Mouse (Mus musculus): ENCODE measurements at regions not wholly inside any gene's neighbourhood (a gene's known extent, or its start where the extent isn't known, plus 50 kb on each side); places are given as distances from the start of the nearest gene placed in this dataset.

GRCm38 (mm10) chr4:54704696-54705095 lies 240.2 kb upstream of the Zfp462 start:
- H3K4me3 ChIP-seq (replicated peaks), result no peak overlapping the region
- H3K27me3 ChIP-seq (replicated peaks), result no peaks in the 10 kb centered on the region
- H3K9ac ChIP-seq, result no peak overlapping the region
- no peak for ATAC-seq
- H3K9me3 ChIP-seq, result no peaks in the 10 kb centered on the region
- no peak overlapping the region for H3K4me2 ChIP-seq (replicated peaks)
- H3K4me1 ChIP-seq (replicated peaks), result no peaks in the 10 kb centered on the region
- WGBS, result 60% methylated on average over 5 of the region's 5 CpGs
- no peak overlapping the region for H3K27ac ChIP-seq
- H3K36me3 ChIP-seq, result no peaks in the 10 kb centered on the region

GRCm38 (mm10) chr4:54709751-54710150 lies 235.1 kb upstream of the Zfp462 start:
- Histone ChIP-seq H3K4me1 (replicated peaks) (no peaks in the 10 kb centered on the region), H3K27ac (no peak overlapping the region), H3K36me3 (no peaks in the 10 kb centered on the region), H3K9ac (no peak overlapping the region), H3K4me2 (replicated peaks) (no peak overlapping the region), H3K4me3 (replicated peaks) (no peak overlapping the region), H3K9me3 (no peaks in the 10 kb centered on the region), H3K27me3 (replicated peaks) (no peaks in the 10 kb centered on the region)
- no peak for ATAC-seq

DNA sequence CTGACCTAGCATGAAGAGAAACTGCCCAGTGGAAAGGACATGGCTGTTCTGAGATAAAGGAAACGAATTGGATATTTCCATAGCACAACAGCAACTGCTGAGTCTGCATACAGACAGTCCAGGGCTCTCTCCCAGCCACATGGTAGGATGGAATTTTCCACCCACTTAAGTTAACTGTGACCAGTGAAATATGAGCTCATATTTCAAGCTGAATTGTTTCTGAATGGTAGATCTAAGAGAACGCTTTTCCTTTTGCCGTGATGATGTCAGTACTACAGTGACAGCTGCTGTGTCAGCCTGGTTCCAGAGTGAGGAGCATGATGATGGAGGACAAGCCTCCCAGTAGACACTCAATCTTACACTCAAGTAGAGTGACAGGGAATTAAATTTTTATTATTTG lies 231.9 kb upstream of the Zfp462 start:
- Histone ChIP-seq H3K9ac (no peak overlapping the region), H3K4me1 (replicated peaks) (no peaks in the 10 kb centered on the region), H3K27me3 (replicated peaks) (no peaks in the 10 kb centered on the region), H3K4me3 (replicated peaks) (no peak overlapping the region), H3K36me3 (no peaks in the 10 kb centered on the region), H3K27ac (no peak overlapping the region), H3K4me2 (replicated peaks) (no peak overlapping the region), H3K9me3 (no peaks in the 10 kb centered on the region)
- no peak for ATAC-seq
- 54% methylated on average over 3 of the region's 3 CpGs for WGBS

DNA sequence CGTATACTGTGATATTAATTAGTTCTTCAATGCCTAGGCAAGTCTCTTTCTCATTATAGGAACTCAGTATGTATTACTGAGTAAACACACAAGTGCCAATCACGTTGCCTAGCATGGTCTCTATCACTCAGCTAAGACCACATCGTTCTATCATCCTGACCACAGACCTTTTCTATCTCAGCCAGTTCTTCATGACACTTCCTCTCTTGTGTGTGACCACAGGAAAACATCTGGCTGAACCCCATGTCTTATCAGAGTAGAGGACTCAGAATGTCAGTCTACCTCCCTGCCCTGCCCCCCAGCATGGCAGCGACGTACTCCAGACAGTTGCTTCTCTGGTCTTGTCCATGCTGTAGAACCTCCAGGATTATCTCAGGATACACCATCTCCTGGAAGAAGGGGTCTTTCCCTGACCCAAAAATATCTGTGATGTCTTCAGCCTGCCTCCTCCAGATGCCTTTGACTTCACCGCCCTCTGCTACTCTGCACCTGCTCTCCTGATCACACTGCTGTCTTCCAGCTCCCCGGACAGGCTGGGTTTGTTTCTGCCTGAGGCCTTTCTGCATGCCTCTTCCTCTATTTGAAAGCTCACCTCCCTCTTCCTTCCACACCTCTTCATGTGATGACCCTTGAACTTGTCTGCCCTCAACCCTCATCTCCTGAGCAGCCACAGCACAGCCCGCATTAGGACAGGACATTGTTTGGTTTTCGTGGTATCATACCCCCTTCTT lies 230.1 kb upstream of the Zfp462 start:
- no peak overlapping the region for H3K4me2 ChIP-seq (replicated peaks)
- H3K27me3 ChIP-seq (replicated peaks), result no peaks in the 10 kb centered on the region
- no peaks in the 10 kb centered on the region for H3K4me1 ChIP-seq (replicated peaks)
- H3K9ac ChIP-seq, result no peak overlapping the region
- no peak for ATAC-seq
- no peaks in the 10 kb centered on the region for H3K36me3 ChIP-seq
- no peak overlapping the region for H3K27ac ChIP-seq
- H3K4me3 ChIP-seq (replicated peaks), result no peak overlapping the region
- WGBS, result 64% methylated on average over 9 of the region's 9 CpGs
- H3K9me3 ChIP-seq, result no peaks in the 10 kb centered on the region

DNA sequence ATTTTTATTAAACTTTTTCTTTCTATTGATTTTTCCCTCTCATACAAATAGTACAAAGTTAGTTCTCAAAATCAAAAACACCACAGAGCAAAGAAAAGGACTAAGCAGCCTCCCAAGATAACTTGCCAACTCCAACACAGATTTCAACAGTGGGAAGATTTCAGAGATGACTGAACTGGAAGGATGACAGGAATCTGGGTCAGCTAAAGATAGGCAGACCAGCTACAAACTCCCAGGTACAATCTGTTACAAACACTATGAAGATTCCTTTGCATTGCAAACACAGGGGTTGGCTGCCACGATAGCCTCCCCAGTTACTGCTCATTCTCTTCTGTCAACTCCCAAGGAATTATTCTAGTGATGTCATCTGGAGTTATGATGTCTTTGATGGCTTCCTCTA lies 226.8 kb upstream of the Zfp462 start:
- H3K36me3 ChIP-seq, result no peaks in the 10 kb centered on the region
- no peak for ATAC-seq
- H3K27ac ChIP-seq, result no peak overlapping the region
- H3K27me3 ChIP-seq (replicated peaks), result no peaks in the 10 kb centered on the region
- no peaks in the 10 kb centered on the region for H3K9me3 ChIP-seq
- H3K4me3 ChIP-seq (replicated peaks), result no peak overlapping the region
- 52% methylated on average over 1 of the region's 1 CpGs for WGBS
- H3K4me2 ChIP-seq (replicated peaks), result no peak overlapping the region
- no peaks in the 10 kb centered on the region for H3K4me1 ChIP-seq (replicated peaks)
- H3K9ac ChIP-seq, result no peak overlapping the region

GRCm38 (mm10) chr4:54739001-54739400 lies 205.8 kb upstream of the Zfp462 start:
- no peaks in the 10 kb centered on the region for H3K27me3 ChIP-seq (replicated peaks)
- H3K9ac ChIP-seq, result no peak overlapping the region
- H3K4me3 ChIP-seq (replicated peaks), result no peak overlapping the region
- no peak overlapping the region for H3K27ac ChIP-seq
- H3K36me3 ChIP-seq, result no peaks in the 10 kb centered on the region
- ATAC-seq, result no peak
- no peak overlapping the region for H3K4me2 ChIP-seq (replicated peaks)
- WGBS, result 68% methylated on average over 5 of the region's 5 CpGs
- H3K4me1 ChIP-seq (replicated peaks), result no peaks in the 10 kb centered on the region
- H3K9me3 ChIP-seq, result no peaks in the 10 kb centered on the region

DNA sequence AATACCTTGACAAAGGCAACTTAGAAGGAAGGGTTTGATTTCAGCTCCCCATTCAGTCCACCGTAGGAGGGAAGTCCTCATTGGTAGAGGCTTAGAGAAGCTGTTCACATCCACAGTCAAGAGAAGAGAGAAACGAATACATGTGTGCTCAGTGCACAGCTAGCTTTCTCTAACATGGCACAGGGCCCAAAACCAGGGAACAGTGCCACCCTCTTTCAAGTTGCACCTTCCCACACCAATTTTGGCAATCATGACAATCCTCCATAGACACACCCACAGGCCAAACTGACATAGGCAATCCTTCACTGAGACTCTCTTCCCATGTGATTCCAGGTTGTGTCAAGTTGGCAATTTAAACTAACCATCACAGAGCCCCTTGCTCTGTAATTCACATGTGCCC lies 193.4 kb upstream of the Zfp462 start:
- no peak for ATAC-seq
- Histone ChIP-seq H3K4me3 (replicated peaks) (no peak overlapping the region), H3K4me1 (replicated peaks) (no peaks in the 10 kb centered on the region), H3K27ac (no peak overlapping the region), H3K36me3 (no peaks in the 10 kb centered on the region), H3K4me2 (replicated peaks) (no peak overlapping the region), H3K9ac (no peak overlapping the region), H3K9me3 (no peaks in the 10 kb centered on the region), H3K27me3 (replicated peaks) (no peaks in the 10 kb centered on the region)
- 85% methylated on average over 2 of the region's 2 CpGs for WGBS

- Histone ChIP-seq H3K4me1 (replicated peaks) (no peaks in the 10 kb centered on the region), H3K27me3 (replicated peaks) (no peaks in the 10 kb centered on the region), H3K9me3 (no peaks in the 10 kb centered on the region), H3K9ac (no peak overlapping the region), H3K36me3 (no peaks in the 10 kb centered on the region), H3K27ac (no peak overlapping the region), H3K4me2 (replicated peaks) (no peak overlapping the region), H3K4me3 (replicated peaks) (no peak overlapping the region)
- no peak for ATAC-seq
- WGBS, result 86% methylated on average over 4 of the region's 4 CpGs
Observed at GRCm38 (mm10) chr4:54756441-54756840, 188.4 kb upstream of the Zfp462 start.

DNA sequence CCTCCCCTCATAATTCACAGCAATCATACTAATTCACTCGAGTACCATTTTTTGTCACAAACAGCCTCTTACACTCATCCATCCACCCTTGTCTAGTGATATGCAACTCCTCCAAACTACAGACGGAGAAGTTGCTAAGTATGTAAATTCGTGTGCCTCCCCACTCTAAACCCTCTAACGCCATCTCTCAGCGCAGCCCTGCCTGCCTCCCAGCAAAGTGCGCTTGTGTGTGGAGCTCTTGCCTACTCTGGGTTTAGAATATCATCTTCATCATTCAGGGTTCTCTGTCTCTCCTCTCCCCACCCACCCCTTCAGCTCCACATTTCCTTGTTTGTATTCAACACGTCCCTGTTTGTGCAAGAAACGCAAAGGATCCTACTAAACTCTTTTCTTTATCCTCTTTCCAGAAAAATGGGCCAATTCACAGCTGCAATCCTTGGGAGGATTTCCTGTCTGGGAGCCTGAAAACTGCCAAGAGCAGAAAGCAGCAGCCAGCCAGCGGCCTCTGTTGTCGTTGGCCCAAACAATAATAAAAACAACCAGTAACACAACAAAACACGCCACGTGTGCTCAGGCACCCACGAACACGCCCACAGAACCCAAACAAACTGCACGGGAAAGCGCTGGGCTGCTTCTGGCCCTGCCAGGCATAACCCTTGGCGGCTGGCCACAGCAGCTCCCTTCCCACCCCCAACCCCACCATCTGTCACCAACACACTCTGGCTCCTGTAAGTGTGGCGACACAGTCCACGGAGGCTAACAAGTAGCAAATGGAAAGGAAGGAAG lies 186.9 kb upstream of the Zfp462 start:
- no peaks in the 10 kb centered on the region for H3K9me3 ChIP-seq
- H3K9ac ChIP-seq, result no peak overlapping the region
- ATAC-seq, result no peak
- H3K27me3 ChIP-seq (replicated peaks), result no peaks in the 10 kb centered on the region
- 44% methylated on average over 19 of the region's 19 CpGs for WGBS
- H3K27ac ChIP-seq, result no peak overlapping the region
- no peaks in the 10 kb centered on the region for H3K4me1 ChIP-seq (replicated peaks)
- H3K36me3 ChIP-seq, result no peaks in the 10 kb centered on the region
- no peak overlapping the region for H3K4me3 ChIP-seq (replicated peaks)
- peak overlapping the region; percentile 49 for H3K4me2 ChIP-seq (replicated peaks)

- Histone ChIP-seq H3K4me3 (replicated peaks) (no peak overlapping the region), H3K9ac (no peak overlapping the region), H3K27me3 (replicated peaks) (no peaks in the 10 kb centered on the region), H3K36me3 (no peaks in the 10 kb centered on the region), H3K4me2 (replicated peaks) (peak overlapping the region; percentile 49), H3K4me1 (replicated peaks) (no peaks in the 10 kb centered on the region), H3K9me3 (no peaks in the 10 kb centered on the region), H3K27ac (no peak overlapping the region)
- no peak for ATAC-seq
- WGBS, result 47% methylated on average over 8 of the region's 8 CpGs
Observed at GRCm38 (mm10) chr4:54758501-54758829, 186.4 kb upstream of the Zfp462 start.

DNA sequence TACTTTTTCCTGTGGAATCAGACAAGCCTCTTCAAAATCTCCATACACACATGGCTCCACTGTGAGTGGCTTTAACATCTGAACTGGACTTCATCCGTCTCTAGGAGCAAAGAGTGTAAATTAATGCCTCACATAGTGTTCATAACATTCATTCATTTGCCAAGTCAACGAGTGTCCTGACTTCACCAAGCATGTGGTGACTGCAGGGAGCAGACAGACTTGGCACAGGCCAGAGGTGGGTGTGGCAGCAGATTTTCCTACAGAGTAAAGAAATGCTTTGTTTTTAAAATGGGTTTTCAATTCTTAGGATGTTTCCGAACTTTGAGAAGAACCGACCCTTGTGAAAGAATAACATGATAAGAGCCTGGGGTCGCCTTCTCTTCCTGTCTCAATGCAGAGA lies 183.6 kb upstream of the Zfp462 start:
- Histone ChIP-seq H3K27me3 (replicated peaks) (no peaks in the 10 kb centered on the region), H3K36me3 (no peaks in the 10 kb centered on the region), H3K4me2 (replicated peaks) (no peak overlapping the region), H3K9me3 (no peaks in the 10 kb centered on the region), H3K27ac (no peak overlapping the region), H3K4me3 (replicated peaks) (no peak overlapping the region), H3K9ac (no peak overlapping the region), H3K4me1 (replicated peaks) (no peaks in the 10 kb centered on the region)
- ATAC-seq, result no peak
- WGBS, result 57% methylated on average over 5 of the region's 5 CpGs

GRCm38 (mm10) chr4:54765045-54765444 lies 179.8 kb upstream of the Zfp462 start:
- Histone ChIP-seq H3K4me2 (replicated peaks) (no peak overlapping the region), H3K4me1 (replicated peaks) (no peaks in the 10 kb centered on the region), H3K36me3 (no peaks in the 10 kb centered on the region), H3K27ac (no peak overlapping the region), H3K4me3 (replicated peaks) (no peak overlapping the region), H3K27me3 (replicated peaks) (no peaks in the 10 kb centered on the region), H3K9ac (no peak overlapping the region), H3K9me3 (no peaks in the 10 kb centered on the region)
- no peak for ATAC-seq
- WGBS, result 56% methylated on average over 1 of the region's 1 CpGs
